Mouse (Mus musculus): Measurements from ENCODE around the gene Fam168b. TPM values are rescaled to one million over a fixed set of nuclear protein-coding genes. Genes with fewer than 3 reads are reported as not detected.

Gene Fam168b
- polyA plus RNA-seq, 1 experiment: 37.7 TPM

GRCm38 (mm10) chr1:34775870-34776269 is 67.0 kb downstream of the Fam168b start:
- TF ChIP-seq E2F4 (IDR thresholded peaks at IDR 0.05; ENCODE audit: insufficient read depth) (no peak), POLR2AphosphoS2 (IDR thresholded peaks at IDR 0.05; ENCODE audit: insufficient read length, low read depth) (no peak), POLR2A (IDR thresholded peaks at IDR 0.05; ENCODE audit: insufficient read length, low read depth) (no peak), MYOG (IDR thresholded peaks at IDR 0.05; ENCODE audit: control insufficient read depth in 1 of 3, insufficient read depth in 1 of 3, insufficient read length in 2 of 3, low read depth in 2 of 3) (no peak), TCF3 (IDR thresholded peaks at IDR 0.05; ENCODE audit: insufficient read length, low read depth) (no peak), MAX (IDR thresholded peaks at IDR 0.05; ENCODE audit: low read depth) (no peak), MYOD1 (IDR thresholded peaks at IDR 0.05; ENCODE audit: control insufficient read depth in 1 of 3, insufficient read length in 2 of 3, low read depth in 2 of 3) (no peak)
- Histone ChIP-seq H3K27me3 (ENCODE audit: control insufficient read depth, insufficient read depth, insufficient read length) (no peaks in the 10 kb centered on the region), H3K79me2 (ENCODE audit: control insufficient read depth, insufficient read depth) (no peaks in the 10 kb centered on the region), H3ac (ENCODE audit: control insufficient read depth, insufficient read length) (no peak overlapping the region), H3K36me3 (ENCODE audit: control insufficient read depth, insufficient read depth) (no peaks in the 10 kb centered on the region), H3K4me2 (ENCODE audit: low read depth) (no peak overlapping the region), H3K4me3 (no peak overlapping the region)

GRCm38 (mm10) chr1:34768875-34769274 is 74.0 kb downstream of the Fam168b start:
- H3K27me3 ChIP-seq (ENCODE audit: control insufficient read depth, insufficient read depth, insufficient read length): peaks cover 8% of the 10 kb centered on the region
- H3K79me2 ChIP-seq (ENCODE audit: control insufficient read depth, insufficient read depth): no peaks in the 10 kb centered on the region
- H3K36me3 ChIP-seq (ENCODE audit: control insufficient read depth, insufficient read depth): no peaks in the 10 kb centered on the region
- H3ac ChIP-seq (ENCODE audit: control insufficient read depth, insufficient read length): no peak overlapping the region
- TF ChIP-seq TCF3 (IDR thresholded peaks at IDR 0.05; ENCODE audit: insufficient read length, low read depth) (no peak), MAX (IDR thresholded peaks at IDR 0.05; ENCODE audit: low read depth) (no peak), REST (IDR thresholded peaks at IDR 0.05; ENCODE audit: insufficient read depth, insufficient read length) (no peak), MYOG (IDR thresholded peaks at IDR 0.05; ENCODE audit: control insufficient read depth in 1 of 3, insufficient read depth in 1 of 3, insufficient read length in 2 of 3, low read depth in 2 of 3) (no peak), POLR2AphosphoS2 (IDR thresholded peaks at IDR 0.05; ENCODE audit: insufficient read length, low read depth) (no peak), CEBPB (IDR thresholded peaks at IDR 0.05; ENCODE audit: insufficient read depth, poor library complexity, severe bottlenecking) (no peak), POLR2A (IDR thresholded peaks at IDR 0.05; ENCODE audit: insufficient read length, low read depth) (no peak), E2F4 (IDR thresholded peaks at IDR 0.05; ENCODE audit: insufficient read depth) (no peak), SRF (IDR thresholded peaks at IDR 0.05; ENCODE audit: control insufficient read depth, insufficient read length, low read depth) (no peak), USF1 (IDR thresholded peaks at IDR 0.05; ENCODE audit: low read depth) (no peak), TCF12 (IDR thresholded peaks at IDR 0.05; ENCODE audit: insufficient read depth, poor library complexity, severe bottlenecking) (no peak), MYOD1 (IDR thresholded peaks at IDR 0.05; ENCODE audit: control insufficient read depth in 1 of 3, insufficient read length in 2 of 3, low read depth in 2 of 3) (no peak)
- no peak overlapping the region for H3K4me2 ChIP-seq (ENCODE audit: low read depth)
- H3K4me3 ChIP-seq: no peak overlapping the region

- H3ac ChIP-seq (ENCODE audit: control insufficient read depth, insufficient read length): no peak overlapping the region
- H3K4me2 ChIP-seq (ENCODE audit: low read depth): no peak overlapping the region
- peaks cover 8% of the 10 kb centered on the region for H3K27me3 ChIP-seq (ENCODE audit: control insufficient read depth, insufficient read depth, insufficient read length)
- H3K79me2 ChIP-seq (ENCODE audit: control insufficient read depth, insufficient read depth): no peaks in the 10 kb centered on the region
- H3K36me3 ChIP-seq (ENCODE audit: control insufficient read depth, insufficient read depth): no peaks in the 10 kb centered on the region
- TF ChIP-seq MYOD1 (IDR thresholded peaks at IDR 0.05; ENCODE audit: control insufficient read depth in 1 of 3, insufficient read length in 2 of 3, low read depth in 2 of 3): no peak
- no peak for TF ChIP-seq REST (IDR thresholded peaks at IDR 0.05; ENCODE audit: insufficient read depth, insufficient read length)
- TF ChIP-seq MAX (IDR thresholded peaks at IDR 0.05; ENCODE audit: low read depth): no peak
- no peak for TF ChIP-seq SRF (IDR thresholded peaks at IDR 0.05; ENCODE audit: control insufficient read depth, insufficient read length, low read depth)
- TF ChIP-seq POLR2A (IDR thresholded peaks at IDR 0.05; ENCODE audit: insufficient read length, low read depth): no peak
- no peak overlapping the region for H3K4me3 ChIP-seq
Measured at GRCm38 (mm10) chr1:34767851-34768250, 75.0 kb downstream of the Fam168b start.

GRCm38 (mm10) chr1:34766899-34767298 is 76.0 kb downstream of the Fam168b start:
- H3K27me3 ChIP-seq (ENCODE audit: control insufficient read depth, insufficient read depth, insufficient read length): peaks cover 8% of the 10 kb centered on the region
- H3K4me3 ChIP-seq: no peak overlapping the region
- H3K4me2 ChIP-seq (ENCODE audit: low read depth): no peak overlapping the region
- H3ac ChIP-seq (ENCODE audit: control insufficient read depth, insufficient read length): no peak overlapping the region
- H3K36me3 ChIP-seq (ENCODE audit: control insufficient read depth, insufficient read depth): no peaks in the 10 kb centered on the region
- no peaks in the 10 kb centered on the region for H3K79me2 ChIP-seq (ENCODE audit: control insufficient read depth, insufficient read depth)
- no peak for TF ChIP-seq MYOD1 (IDR thresholded peaks at IDR 0.05; ENCODE audit: control insufficient read depth in 1 of 3, insufficient read length in 2 of 3, low read depth in 2 of 3)
- TF ChIP-seq MAX (IDR thresholded peaks at IDR 0.05; ENCODE audit: low read depth): no peak
- no peak for TF ChIP-seq POLR2A (IDR thresholded peaks at IDR 0.05; ENCODE audit: insufficient read length, low read depth)
- TF ChIP-seq POLR2AphosphoS2 (IDR thresholded peaks at IDR 0.05; ENCODE audit: insufficient read length, low read depth): no peak
- TF ChIP-seq TCF12 (IDR thresholded peaks at IDR 0.05; ENCODE audit: insufficient read depth, poor library complexity, severe bottlenecking): no peak
- TF ChIP-seq TCF3 (IDR thresholded peaks at IDR 0.05; ENCODE audit: insufficient read length, low read depth): no peak
- no peak for TF ChIP-seq CEBPB (IDR thresholded peaks at IDR 0.05; ENCODE audit: insufficient read depth, poor library complexity, severe bottlenecking)
- no peak for TF ChIP-seq MYOG (IDR thresholded peaks at IDR 0.05; ENCODE audit: control insufficient read depth in 1 of 3, insufficient read depth in 1 of 3, insufficient read length in 2 of 3, low read depth in 2 of 3)
- no peak for TF ChIP-seq REST (IDR thresholded peaks at IDR 0.05; ENCODE audit: insufficient read depth, insufficient read length)
- no peak for TF ChIP-seq USF1 (IDR thresholded peaks at IDR 0.05; ENCODE audit: low read depth)

Other genes with a start within 250 kb of the Fam168b start
- gene Plekhb2, start 6.9 kb upstream of the Fam168b start, polyA plus RNA-seq (2012; fragmentation: generic; extraction: Trizol): 66.2 TPM

Data from myocyte (in vitro differentiated cells).